Mouse (Mus musculus) brain, embryonic 14.5 days (tissue): ENCODE results near the gene Flt3.

Experiments
- CTCF ChIP-seq: fragments of 200-500 bp; IDR thresholded peaks from 2 replicates; pipeline ENCODE4 v1.5.1; 2012; ENCODE audit warnings: inconsistent platforms, mild to moderate bottlenecking, moderate library complexity, borderline replicate concordance; ENCODE audit not compliant: insufficient read depth, insufficient read length; ENCODE audit errors: extremely low read depth
- POLR2A ChIP-seq: fragments of 200-500 bp; IDR thresholded peaks from 2 replicates; pipeline ENCODE4 v1.6.1; 2012; ENCODE audit warnings: mild to moderate bottlenecking, inconsistent platforms, borderline replicate concordance; ENCODE audit not compliant: poor library complexity, insufficient read depth, insufficient read length, severe bottlenecking; ENCODE audit errors: extremely low read depth

DNA sequence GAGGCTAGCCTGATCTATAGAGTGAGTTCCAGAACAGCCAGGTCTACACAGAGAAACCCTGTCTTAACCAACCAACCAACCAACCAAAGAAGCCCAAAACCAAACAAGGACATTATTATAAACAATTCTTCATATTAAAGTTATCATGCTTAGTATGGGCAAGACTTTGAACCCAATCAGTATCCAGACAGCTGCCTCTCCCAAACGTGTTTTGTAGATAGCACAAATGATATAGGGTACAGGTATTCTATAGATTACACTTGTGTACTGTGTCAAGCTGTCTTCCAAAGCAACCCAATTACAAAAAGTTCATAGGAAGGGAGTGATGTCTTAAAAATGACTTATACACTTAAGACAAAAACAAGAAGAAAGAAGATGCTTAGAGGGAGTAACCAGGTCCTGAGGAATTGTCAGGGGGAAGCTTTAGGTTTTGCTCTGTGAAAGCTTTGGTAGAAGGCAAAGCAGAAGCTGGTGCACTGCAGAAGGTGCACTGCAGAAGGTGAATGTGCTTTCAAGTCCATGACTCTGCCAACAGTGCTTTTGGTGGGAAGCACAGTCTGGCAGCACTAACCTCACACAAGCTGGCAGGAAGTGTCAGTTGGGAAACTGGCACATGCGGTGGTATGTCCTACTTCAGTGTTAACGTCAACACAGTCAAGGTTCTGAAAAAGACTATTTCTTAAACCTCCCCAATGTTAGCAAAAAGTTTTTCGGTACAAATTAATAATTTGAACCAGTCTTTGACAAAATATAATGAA, 25.9 kb upstream of the Flt3 start:
- TF ChIP-seq CTCF (no peak), POLR2A (no peak)
